Mouse (Mus musculus): ENCODE data around the gene C1rl.
A peak's percentile ranks its signal among the peaks of the same experiment; 100 is the strongest.
"Not testable (repeated sequence)": the region's sequence is repeated elsewhere in the genome, so short reads cannot be mapped to it uniquely, and the experiment has no call there.

The C1rl gene

DNA sequence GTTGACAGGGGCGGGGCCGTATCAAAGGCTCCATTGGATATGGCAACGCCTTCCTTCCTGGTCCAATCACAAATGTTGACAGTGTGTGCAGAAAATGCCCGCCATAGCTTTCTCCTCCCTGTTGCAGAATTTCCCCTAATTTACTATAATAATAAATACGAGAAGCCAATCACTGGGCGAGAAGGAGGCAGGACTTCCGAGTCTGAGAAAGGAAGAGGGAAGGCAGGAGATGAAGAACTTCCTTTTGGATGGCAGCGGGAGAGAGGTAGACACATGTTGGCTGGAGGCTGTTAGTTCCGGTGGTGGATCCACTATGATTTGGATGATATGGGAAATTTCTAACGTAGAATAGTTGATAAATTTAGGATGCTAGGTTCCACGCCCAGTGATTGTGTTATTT is 18.3 kb upstream of the C1rl start:
- no peak for DNase-seq

DNA sequence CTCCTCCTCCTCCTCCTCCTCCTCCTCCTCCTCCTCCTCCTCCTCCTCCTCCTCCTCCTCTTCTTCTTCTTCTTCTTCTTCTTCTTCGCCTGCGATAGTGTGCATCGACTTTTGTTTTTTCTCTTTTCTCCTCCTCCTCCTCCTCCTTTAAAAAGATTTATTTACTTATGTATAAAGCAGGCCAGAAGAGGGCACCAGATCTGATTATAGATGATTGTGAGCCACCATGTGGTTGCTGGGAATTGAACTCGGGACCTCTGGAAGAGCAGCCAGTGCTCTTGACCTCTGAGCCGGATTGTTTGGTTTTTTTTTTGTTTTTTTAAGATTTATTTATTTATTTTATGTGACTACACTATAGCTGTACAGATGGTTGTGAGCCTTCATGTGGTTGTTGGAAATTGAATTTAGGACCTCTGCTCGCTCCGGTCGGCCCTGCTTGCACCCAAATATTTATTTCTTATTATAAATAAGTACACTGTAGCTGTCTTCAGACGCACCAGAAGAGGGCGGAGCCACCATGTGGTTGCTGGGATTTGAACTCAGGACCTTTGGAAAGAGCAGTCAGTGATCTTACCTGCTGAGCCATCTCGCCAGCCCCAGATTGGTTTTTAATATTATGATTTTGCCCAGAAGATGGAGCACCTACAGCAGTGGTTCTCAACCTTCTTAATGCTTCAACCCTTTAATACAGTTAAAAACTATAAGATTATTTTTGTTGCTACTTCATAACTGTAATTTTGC is 17.4 kb upstream of the C1rl start:
- not testable (repeated sequence) for DNase-seq

GRCm38 (mm10) chr6:124476216-124476615 is 16.7 kb upstream of the C1rl start:
- DNase-seq, result no peak

GRCm38 (mm10) chr6:124476796-124477195 is 16.1 kb upstream of the C1rl start:
- DNase-seq, result no peak

- no peak for DNase-seq
These were observed 15.7 kb upstream of the C1rl start for GRCm38 (mm10) chr6:124477221-124477655.

GRCm38 (mm10) chr6:124477922-124478651 is 14.8 kb upstream of the C1rl start:
- no peak for DNase-seq

DNA sequence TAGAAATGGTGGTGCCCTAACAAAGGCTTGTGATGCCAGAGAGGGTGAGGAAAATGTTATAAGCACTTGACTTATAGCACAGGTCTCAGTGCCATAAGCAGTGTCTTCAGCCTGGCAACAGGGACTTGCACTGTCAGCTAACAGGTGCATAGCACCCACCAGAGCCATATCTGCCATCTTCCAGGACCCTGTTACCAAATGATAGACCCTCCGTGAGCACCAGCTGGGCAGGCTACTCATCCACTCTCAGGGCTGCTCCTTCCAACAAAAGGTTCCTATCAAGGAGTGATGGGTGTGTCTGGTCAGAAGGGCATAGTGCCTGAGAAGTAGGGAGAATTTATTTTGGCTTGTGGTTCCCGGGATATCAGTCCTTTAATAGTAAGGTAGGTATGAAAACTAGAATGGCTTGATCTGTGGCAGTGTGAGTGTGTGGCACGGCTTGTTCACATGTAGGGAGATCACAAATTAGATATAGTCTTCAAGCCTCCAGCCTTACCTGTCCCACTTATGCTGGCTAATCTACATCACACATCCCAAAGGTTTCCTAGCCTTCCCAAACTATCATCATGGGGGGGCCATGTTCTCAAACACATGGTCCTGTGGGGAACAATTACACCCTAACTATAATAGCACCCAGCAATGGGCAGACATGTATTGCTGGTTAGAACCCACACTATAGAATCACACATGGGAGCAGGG is 13.9 kb upstream of the C1rl start:
- no peak for DNase-seq

GRCm38 (mm10) chr6:124479573-124479930 is 13.4 kb upstream of the C1rl start:
- DNase-seq, result no peak

- DNase-seq, result no peak
These were observed 12.6 kb upstream of the C1rl start for GRCm38 (mm10) chr6:124480295-124480694.

GRCm38 (mm10) chr6:124481571-124481970 is 11.3 kb upstream of the C1rl start:
- DNase-seq, result peak; percentile 34

DNA sequence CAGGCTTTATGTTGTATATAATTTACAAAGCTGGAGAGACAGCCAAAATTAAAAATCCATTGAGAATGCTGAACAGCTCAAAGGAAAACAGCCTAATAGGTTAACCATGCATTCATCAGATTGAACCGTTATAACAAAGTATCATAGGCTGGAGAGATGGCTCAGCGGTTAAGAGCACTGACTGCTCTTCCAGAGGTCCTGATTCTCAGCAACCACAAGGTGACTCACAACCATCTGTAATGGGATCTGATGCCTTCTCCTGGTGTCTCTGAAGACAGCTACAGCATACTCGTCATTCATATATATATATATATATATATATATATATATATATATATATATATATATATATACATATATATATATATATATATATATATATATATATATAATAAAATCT is 9.1 kb upstream of the C1rl start:
- DNase-seq, result not testable (repeated sequence)

GRCm38 (mm10) chr6:124484851-124485250 is 8.1 kb upstream of the C1rl start:
- DNase-seq, result no peak

GRCm38 (mm10) chr6:124485414-124486144 is 7.3 kb upstream of the C1rl start:
- no peak for DNase-seq

DNA sequence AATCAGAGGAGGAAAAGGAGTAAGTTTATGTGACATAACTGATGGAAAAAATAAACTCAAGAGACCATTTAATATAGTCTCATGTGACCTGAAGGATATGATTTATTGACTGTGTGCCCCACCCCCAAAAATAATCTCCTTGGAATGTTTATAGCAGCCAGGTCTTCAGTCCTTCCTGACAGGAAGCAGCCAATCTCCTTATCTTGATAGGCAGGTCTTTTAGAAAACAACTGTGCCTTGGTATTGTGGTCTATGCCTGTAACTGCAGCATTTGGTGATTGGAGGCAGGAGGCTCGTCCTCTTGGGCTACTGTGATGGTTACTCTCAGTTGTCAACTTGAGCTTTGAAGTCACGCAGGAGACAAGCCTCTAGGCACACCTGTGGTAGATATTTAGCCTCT is 5.4 kb upstream of the C1rl start:
- no peak for DNase-seq

- DNase-seq, result no peak
These were observed 4.0 kb upstream of the C1rl start for GRCm38 (mm10) chr6:124488952-124489351.

DNA sequence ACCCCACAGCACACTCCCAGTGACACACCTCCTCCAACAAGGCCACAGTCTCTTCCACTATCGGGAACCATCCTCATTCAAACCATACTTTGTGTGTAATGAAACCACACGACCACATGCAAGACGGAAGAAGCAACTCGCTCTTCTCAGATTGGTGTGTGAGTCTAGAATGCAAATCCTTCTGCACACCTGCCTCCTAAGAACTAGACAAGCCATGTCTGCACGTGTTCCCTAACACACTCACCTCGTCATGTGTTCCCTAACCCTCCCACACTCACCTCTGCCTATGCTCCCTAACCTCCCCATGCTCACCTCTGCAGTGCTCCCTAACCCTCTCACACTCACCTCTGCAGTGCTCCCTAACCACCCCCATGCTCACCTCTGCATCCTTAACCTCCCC is 1.5 kb upstream of the C1rl start:
- no peak for DNase-seq

GRCm38 (mm10) chr6:124493886-124494285 is 973 bp downstream of the C1rl start:
- DNase-seq, result no peak

GRCm38 (mm10) chr6:124496054-124496453 is 3.1 kb downstream of the C1rl start:
- no peak for DNase-seq

- no peak for DNase-seq
These were observed 7.1 kb downstream of the C1rl start for GRCm38 (mm10) chr6:124499914-124500566.

- no peak for DNase-seq
These were observed 8.6 kb downstream of the C1rl start for GRCm38 (mm10) chr6:124501473-124501872.

DNA sequence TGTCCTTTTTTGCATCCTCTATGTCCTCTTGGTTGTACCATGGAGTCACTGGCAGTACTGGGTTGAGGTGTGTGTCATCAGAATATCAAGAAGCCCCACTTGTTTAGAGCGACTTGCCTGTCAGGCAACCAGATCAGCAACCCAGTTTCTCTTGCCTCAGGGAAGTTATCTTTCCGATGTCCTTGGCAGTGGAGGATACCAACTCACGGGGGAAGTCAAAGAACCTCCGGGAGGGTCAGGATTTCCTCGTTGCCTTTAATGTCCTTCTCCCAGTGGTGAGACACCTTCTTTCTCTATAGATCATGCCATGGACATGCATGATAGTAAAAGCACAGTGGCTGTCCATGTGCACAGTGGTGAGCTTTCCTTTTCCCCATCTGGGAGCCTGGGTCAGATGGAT is 9.1 kb downstream of the C1rl start:
- DNase-seq, result no peak

- no peak for DNase-seq
These were observed 12.1 kb downstream of the C1rl start for GRCm38 (mm10) chr6:124505028-124505427.

DNA sequence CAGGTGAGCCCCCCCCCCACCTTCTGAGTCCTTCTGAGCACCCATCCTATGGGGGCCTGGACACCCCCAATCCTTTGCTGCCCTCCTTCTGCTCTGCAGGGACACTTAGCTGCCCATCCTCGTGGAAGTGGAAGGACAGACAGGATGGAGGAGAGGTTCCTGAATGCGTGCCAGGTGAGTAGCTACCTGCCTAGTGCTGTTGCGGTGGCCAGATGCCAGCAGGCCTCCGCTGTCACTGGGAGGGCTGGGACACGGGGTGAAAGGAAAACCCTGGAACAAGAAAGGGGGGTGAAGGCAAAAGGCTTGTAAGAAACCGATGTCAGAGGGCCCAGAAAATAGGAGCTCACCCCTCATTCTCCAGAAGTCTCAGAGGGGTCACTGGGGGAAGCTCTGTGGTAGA is 14.1 kb downstream of the C1rl start:
- DNase-seq, result no peak

Data from right cerebral cortex, adult 18-20 months (tissue).